Mouse (Mus musculus): ENCODE results near the gene Sh2d5. TPM values are rescaled to one million over a fixed set of nuclear protein-coding genes. Genes with fewer than 3 reads are reported as not detected.

The Sh2d5 gene
- 18.5 and 21.6 TPM in 2 replicates for polyA plus RNA-seq (2015; fragmentation: Nextera tagmentation; extraction: Ambion mirVana)

GRCm38 (mm10) chr4:138250088-138250960, at the start of gene Sh2d5, which contains the start of gene Kif17:
Gene Sh2d5 (plus strand): TSS chr4:138250403.
Gene Kif17 (plus strand): TSS chr4:138250435.
- H3K9me3 ChIP-seq (ENCODE audit: control insufficient read depth, low read length), result no peaks in the 10 kb centered on the region
- peak within 1 kb of the TSS; percentile 87 for H3K4me2 ChIP-seq (ENCODE audit: low read length)
- peak within 1 kb of the TSS; percentile 76 for H3K9ac ChIP-seq (ENCODE audit: low read depth, low read length)
- H3K4me1 ChIP-seq (ENCODE audit: control insufficient read depth, insufficient read depth, low read depth, low read length), result peaks cover 28% of the 10 kb centered on the region
- H3K27ac ChIP-seq (ENCODE audit: low read depth, low read length), result peak within 1 kb of the TSS; percentile 74
- peak within 1 kb of the TSS; percentile 69 for H3K4me3 ChIP-seq (ENCODE audit: low read length)
- WGBS, result under 1% methylated on average over 58 of the region's 74 CpGs
- no peaks in the 10 kb centered on the region; the same call in 1 of the 2 replicates for H3K27me3 ChIP-seq (replicated peaks; ENCODE audit: control insufficient read depth, insufficient read depth, low read length)
- peaks cover 6% of the 10 kb centered on the region; the same call in 1 of the 2 replicates for H3K36me3 ChIP-seq (ENCODE audit: control insufficient read depth, insufficient read depth, low read length)
- ATAC-seq, result peak; percentile 94

- Histone ChIP-seq H3K9me3 (ENCODE audit: control insufficient read depth, low read length) (no peaks in the 10 kb centered on the region), H3K27ac (ENCODE audit: low read depth, low read length) (no peak overlapping the region), H3K4me2 (ENCODE audit: low read length) (no peak overlapping the region), H3K4me1 (ENCODE audit: control insufficient read depth, insufficient read depth, low read depth, low read length) (no peaks in the 10 kb centered on the region), H3K27me3 (replicated peaks; ENCODE audit: control insufficient read depth, insufficient read depth, low read length) (no peaks in the 10 kb centered on the region), H3K4me3 (ENCODE audit: low read length) (no peak overlapping the region), H3K36me3 (ENCODE audit: control insufficient read depth, insufficient read depth, low read length) (peaks cover 60% of the 10 kb centered on the region), H3K9ac (ENCODE audit: low read depth, low read length) (no peak overlapping the region)
- WGBS, result 92% methylated on average over 3 of the region's 3 CpGs
- no peak for ATAC-seq
Observed at GRCm38 (mm10) chr4:138200769-138201168, 49.4 kb upstream of the Sh2d5 start.

- H3K4me3 ChIP-seq (ENCODE audit: low read length), result no peak overlapping the region
- no peaks in the 10 kb centered on the region for H3K27me3 ChIP-seq (replicated peaks; ENCODE audit: control insufficient read depth, insufficient read depth, low read length)
- ATAC-seq, result no peak
- H3K9me3 ChIP-seq (ENCODE audit: control insufficient read depth, low read length), result no peaks in the 10 kb centered on the region
- H3K9ac ChIP-seq (ENCODE audit: low read depth, low read length), result no peak overlapping the region
- H3K36me3 ChIP-seq (ENCODE audit: control insufficient read depth, insufficient read depth, low read length), result peaks cover 58% of the 10 kb centered on the region
- H3K27ac ChIP-seq (ENCODE audit: low read depth, low read length), result no peak overlapping the region
- WGBS, result 86% methylated on average over 9 of the region's 9 CpGs
- no peaks in the 10 kb centered on the region for H3K4me1 ChIP-seq (ENCODE audit: control insufficient read depth, insufficient read depth, low read depth, low read length)
- H3K4me2 ChIP-seq (ENCODE audit: low read length), result no peak overlapping the region
Observed at GRCm38 (mm10) chr4:138201696-138202095, 48.5 kb upstream of the Sh2d5 start.

GRCm38 (mm10) chr4:138210116-138210515, 40.1 kb upstream of the Sh2d5 start:
- Histone ChIP-seq H3K27me3 (replicated peaks; ENCODE audit: control insufficient read depth, insufficient read depth, low read length) (no peaks in the 10 kb centered on the region), H3K36me3 (ENCODE audit: control insufficient read depth, insufficient read depth, low read length) (peaks cover 28% of the 10 kb centered on the region), H3K9ac (ENCODE audit: low read depth, low read length) (no peak overlapping the region), H3K4me3 (ENCODE audit: low read length) (no peak overlapping the region), H3K27ac (ENCODE audit: low read depth, low read length) (no peak overlapping the region), H3K4me1 (ENCODE audit: control insufficient read depth, insufficient read depth, low read depth, low read length) (no peaks in the 10 kb centered on the region), H3K9me3 (ENCODE audit: control insufficient read depth, low read length) (no peaks in the 10 kb centered on the region), H3K4me2 (ENCODE audit: low read length) (no peak overlapping the region)
- no peak for ATAC-seq
- 90% methylated on average over 5 of the region's 5 CpGs for WGBS

- ATAC-seq, result no peak
- H3K4me3 ChIP-seq (ENCODE audit: low read length), result no peak overlapping the region
- 82% methylated on average over 3 of the region's 3 CpGs for WGBS
Observed at GRCm38 (mm10) chr4:138213861-138214260, 36.3 kb upstream of the Sh2d5 start.

GRCm38 (mm10) chr4:138215671-138216199, 34.5 kb upstream of the Sh2d5 start:
- ATAC-seq, result no peak
- Histone ChIP-seq H3K36me3 (ENCODE audit: control insufficient read depth, insufficient read depth, low read length) (no peaks in the 10 kb centered on the region), H3K27me3 (replicated peaks; ENCODE audit: control insufficient read depth, insufficient read depth, low read length) (no peaks in the 10 kb centered on the region), H3K4me2 (ENCODE audit: low read length) (peak overlapping the region; percentile 76), H3K9me3 (ENCODE audit: control insufficient read depth, low read length) (no peaks in the 10 kb centered on the region), H3K4me1 (ENCODE audit: control insufficient read depth, insufficient read depth, low read depth, low read length) (peaks cover 22% of the 10 kb centered on the region), H3K27ac (ENCODE audit: low read depth, low read length) (peak overlapping the region; percentile 99), H3K4me3 (ENCODE audit: low read length) (peak overlapping the region; percentile 68), H3K9ac (ENCODE audit: low read depth, low read length) (peak overlapping the region; percentile 96)
- 41% methylated on average over 13 of the region's 13 CpGs for WGBS

More at GRCm38 (mm10) chr4:138213861-138214260, 36.3 kb upstream of the Sh2d5 start:
- H3K9me3 ChIP-seq (ENCODE audit: control insufficient read depth, low read length), result no peaks in the 10 kb centered on the region
- peaks cover 13% of the 10 kb centered on the region for H3K4me1 ChIP-seq (ENCODE audit: control insufficient read depth, insufficient read depth, low read depth, low read length)
- no peak overlapping the region for H3K4me2 ChIP-seq (ENCODE audit: low read length)
- H3K36me3 ChIP-seq (ENCODE audit: control insufficient read depth, insufficient read depth, low read length), result peaks cover 11% of the 10 kb centered on the region
- H3K27me3 ChIP-seq (replicated peaks; ENCODE audit: control insufficient read depth, insufficient read depth, low read length), result no peaks in the 10 kb centered on the region
- no peak overlapping the region for H3K9ac ChIP-seq (ENCODE audit: low read depth, low read length)
- H3K27ac ChIP-seq (ENCODE audit: low read depth, low read length), result no peak overlapping the region

- Histone ChIP-seq H3K4me1 (ENCODE audit: control insufficient read depth, insufficient read depth, low read depth, low read length) (peaks cover 22% of the 10 kb centered on the region), H3K4me2 (ENCODE audit: low read length) (peak within 1 kb of the TSS; percentile 76), H3K4me3 (ENCODE audit: low read length) (peak within 1 kb of the TSS; percentile 68), H3K36me3 (ENCODE audit: control insufficient read depth, insufficient read depth, low read length) (no peaks in the 10 kb centered on the region), H3K27ac (ENCODE audit: low read depth, low read length) (peak within 1 kb of the TSS; percentile 99), H3K27me3 (replicated peaks; ENCODE audit: control insufficient read depth, insufficient read depth, low read length) (no peaks in the 10 kb centered on the region), H3K9me3 (ENCODE audit: control insufficient read depth, low read length) (no peaks in the 10 kb centered on the region), H3K9ac (ENCODE audit: low read depth, low read length) (peak within 1 kb of the TSS; percentile 96)
- WGBS, result under 1% methylated on average over 50 of the region's 84 CpGs
- peak; percentile 72 for ATAC-seq
Observed at GRCm38 (mm10) chr4:138216200-138216890, 33.9 kb upstream of the Sh2d5 start, which contains the start of gene Hp1bp3. Gene Hp1bp3 (plus strand): TSS chr4:138216296.

- Histone ChIP-seq H3K4me2 (ENCODE audit: low read length) (peak overlapping the region; percentile 76), H3K27ac (ENCODE audit: low read depth, low read length) (peak overlapping the region; percentile 99), H3K4me3 (ENCODE audit: low read length) (peak overlapping the region; percentile 68), H3K27me3 (replicated peaks; ENCODE audit: control insufficient read depth, insufficient read depth, low read length) (no peaks in the 10 kb centered on the region), H3K9ac (ENCODE audit: low read depth, low read length) (peak overlapping the region; percentile 96), H3K9me3 (ENCODE audit: control insufficient read depth, low read length) (no peaks in the 10 kb centered on the region), H3K4me1 (ENCODE audit: control insufficient read depth, insufficient read depth, low read depth, low read length) (peaks cover 22% of the 10 kb centered on the region), H3K36me3 (ENCODE audit: control insufficient read depth, insufficient read depth, low read length) (no peaks in the 10 kb centered on the region)
- WGBS, result under 1% methylated on average over 29 of the region's 68 CpGs
- ATAC-seq, result peak; percentile 96
Observed at GRCm38 (mm10) chr4:138216891-138217392, 33.3 kb upstream of the Sh2d5 start.
